20 mouse cellular contexts compared by ENCODE assay signal in genomic region chr1:157248112-157248511, GRCm38 (mm10).
DNase-seq lines count a peak whose midpoint lies in the region; ATAC-seq and TF ChIP-seq lines count a peak whose summit lies in the region.
"Had no signal": no experiment of that assay in that cellular context is flagged by ENCODE, and none has a peak within 500 bp of the region (broad histone marks: within the 10 kb centered on the region; RNA-seq: fewer than 3 reads in every experiment).

No protein-coding gene starts in this region.

- no peaks in the 10 kb centered on the region for H3K9me3 ChIP-seq in midbrain, embryonic 16.5 days (replicated peaks; ENCODE audit: control insufficient read depth, low read length, poor library complexity, severe bottlenecking)
- H3K9me3 ChIP-seq: hindbrain, embryonic 15.5 days; kidney, embryonic 15.5 days; midbrain, embryonic 15.5 days had no signal

- no peak overlapping the region for H3K27ac ChIP-seq in midbrain, embryonic 16.5 days (ENCODE audit: low read length)
- H3K27ac ChIP-seq: hindbrain, embryonic 15.5 days; kidney, embryonic 15.5 days; midbrain, embryonic 15.5 days had no signal

- no peak overlapping the region for H3K4me3 ChIP-seq in C2C12 (ENCODE audit: insufficient read depth, poor library complexity, severe bottlenecking)
- no peak overlapping the region for H3K4me3 ChIP-seq in midbrain, embryonic 16.5 days (ENCODE audit: low read depth, low read length)
- H3K4me3 ChIP-seq: hindbrain, embryonic 15.5 days; kidney, embryonic 15.5 days; midbrain, embryonic 15.5 days had no signal

- no peak overlapping the region for H3K4me2 ChIP-seq in midbrain, embryonic 16.5 days (ENCODE audit: low read length)
- H3K4me2 ChIP-seq: hindbrain, embryonic 15.5 days; kidney, embryonic 15.5 days; lung, embryonic 14.5 days; midbrain, embryonic 15.5 days had no signal

- H3K27me3 ChIP-seq in C2C12 (ENCODE audit: control insufficient read depth, insufficient read depth, insufficient read length), result no peaks in the 10 kb centered on the region
- no peaks in the 10 kb centered on the region for H3K27me3 ChIP-seq in midbrain, embryonic 16.5 days (ENCODE audit: control insufficient read depth, insufficient read depth, low read depth, low read length)
- H3K27me3 ChIP-seq: hindbrain, embryonic 15.5 days; kidney, embryonic 15.5 days; midbrain, embryonic 15.5 days had no signal

- no peak overlapping the region for H3ac ChIP-seq in C2C12 (ENCODE audit: control insufficient read depth, insufficient read length, low read depth)

- peak; percentile 59 for DNase-seq in 3T3-L1 (ENCODE audit: low read depth, low spot score)
- DNase-seq in c-Kit-positive CD71-negative TER-119-negative erythroid progenitor cells, embryonic 14.5 days (ENCODE audit: low read depth), result peak; percentile 13
- DNase-seq in adrenal gland, postnatal 25 days, result no peak
- DNase-seq in right cerebral cortex, adult 2 months (ENCODE audit: low spot score in 2 of 2), result no peak
- DNase-seq: adrenal gland, adult 2 months; cerebellum, postnatal 10 days; embryo, embryonic 11 days; heart, postnatal 36 days; lung, embryonic 14.5 days; right cerebral cortex, postnatal 4 days; thymus, adult 2 months had no signal

- H3K36me3 ChIP-seq in C2C12 (ENCODE audit: control insufficient read depth, insufficient read depth), result no peaks in the 10 kb centered on the region
- H3K36me3 ChIP-seq in midbrain, embryonic 16.5 days (ENCODE audit: control insufficient read depth, insufficient read depth, low read length), result no peaks in the 10 kb centered on the region
- H3K36me3 ChIP-seq: hindbrain, embryonic 15.5 days; kidney, embryonic 15.5 days; midbrain, embryonic 15.5 days had no signal

- H3K9ac ChIP-seq in midbrain, embryonic 16.5 days (ENCODE audit: low read depth, low read length), result no peak overlapping the region
- H3K9ac ChIP-seq: hindbrain, embryonic 15.5 days; kidney, embryonic 15.5 days; lung, embryonic 14.5 days; midbrain, embryonic 15.5 days had no signal

- no peak for TF ChIP-seq CTCF in C2C12 (IDR thresholded peaks at IDR 0.05; ENCODE audit: control insufficient read depth, insufficient read depth, insufficient read length)

- 89% methylated on average over 3 of the region's 3 CpGs for WGBS in midbrain, embryonic 16.5 days

- no peaks in the 10 kb centered on the region for H3K79me2 ChIP-seq in C2C12 (ENCODE audit: control insufficient read depth, insufficient read depth)

- H3K79me3 ChIP-seq in C2C12 (ENCODE audit: low read depth), result no peaks in the 10 kb centered on the region

- ATAC-seq in megakaryocyte, adult 5-6 weeks (ENCODE audit: poor library complexity, severe bottlenecking), result peak; percentile 74
- no peak for ATAC-seq in midbrain, embryonic 16.5 days
- ATAC-seq: CD4-positive, CD25-positive, alpha-beta regulatory T cell, adult 4 months; forebrain, embryonic 16.5 days; intestine, embryonic 16.5 days; midbrain, embryonic 15.5 days had no signal

- peaks cover 5% of the 10 kb centered on the region; the same call in 1 of the 2 replicates for H3K4me1 ChIP-seq in midbrain, embryonic 16.5 days (ENCODE audit: control insufficient read depth, insufficient read depth, low read length)

TF ChIP-seq in C2C12, 6 proteins besides CTCF, POLR2A, EP300 and RAD21:
- peak; percentile 84 for TF ChIP-seq CEBPB (IDR thresholded peaks at IDR 0.05; ENCODE audit: low read depth)
- TF ChIP-seq MYOD1 (IDR thresholded peaks at IDR 0.05; ENCODE audit: control insufficient read depth, insufficient read length, low read depth), result no peak
- no peak for TF ChIP-seq MAX (IDR thresholded peaks at IDR 0.05)
- TF ChIP-seq FOSL1 (IDR thresholded peaks at IDR 0.05; ENCODE audit: insufficient read depth, low read length, poor library complexity, severe bottlenecking), result no peak

Comparison
In these comparisons a context has a peak if more than half of its experiments do, and no peak if none do; other contexts are left out.
1. DNase-seq: peak in 3T3-L1 (single experiment) and c-Kit-positive CD71-negative TER-119-negative erythroid progenitor cells, embryonic 14.5 days (single experiment); none in adrenal gland, postnatal 25 days (single experiment) and right cerebral cortex, adult 2 months (0 of 2).